ENCODE assay signal across 9 mouse cellular contexts in genomic region chr1:138085810-138086209, GRCm38 (mm10).
A peak's percentile ranks its signal among the peaks of the same experiment; 100 is the strongest.
DNase-seq lines count a peak whose midpoint lies in the region; ATAC-seq lines count a peak whose summit lies in the region.
"Had no signal": no experiment of that assay in that cellular context is flagged by ENCODE, and none has a peak within 500 bp of the region (broad histone marks: within the 10 kb centered on the region; RNA-seq: fewer than 3 reads in every experiment).

No protein-coding gene starts in this region.

- H3K4me2 ChIP-seq in forebrain, embryonic 15.5 days (replicated peaks) = no peak overlapping the region
- H3K4me2 ChIP-seq in hindbrain, embryonic 15.5 days = no peak overlapping the region
- H3K4me2 ChIP-seq: heart, embryonic 15.5 days had no signal

- no peak overlapping the region for H3K27ac ChIP-seq in forebrain, embryonic 10.5 days
- H3K27ac ChIP-seq in forebrain, embryonic 15.5 days (replicated peaks) = no peak overlapping the region
- H3K27ac ChIP-seq in hindbrain, embryonic 15.5 days (replicated peaks) = no peak overlapping the region
- H3K27ac ChIP-seq: heart, embryonic 15.5 days had no signal

- no peak overlapping the region for H3K9ac ChIP-seq in forebrain, embryonic 15.5 days (replicated peaks)
- H3K9ac ChIP-seq in hindbrain, embryonic 15.5 days = no peak overlapping the region
- H3K9ac ChIP-seq: heart, embryonic 15.5 days had no signal

- H3K9me3 ChIP-seq in forebrain, embryonic 10.5 days = no peaks in the 10 kb centered on the region
- H3K9me3 ChIP-seq in forebrain, embryonic 15.5 days = no peaks in the 10 kb centered on the region
- no peaks in the 10 kb centered on the region for H3K9me3 ChIP-seq in hindbrain, embryonic 15.5 days
- H3K9me3 ChIP-seq: heart, embryonic 15.5 days had no signal

- no peaks in the 10 kb centered on the region for H3K4me1 ChIP-seq in forebrain, embryonic 10.5 days
- H3K4me1 ChIP-seq in forebrain, embryonic 15.5 days = no peaks in the 10 kb centered on the region
- H3K4me1 ChIP-seq in hindbrain, embryonic 15.5 days (replicated peaks) = no peaks in the 10 kb centered on the region
- H3K4me1 ChIP-seq: heart, embryonic 15.5 days had no signal

- H3K4me3 ChIP-seq in forebrain, embryonic 10.5 days = no peak overlapping the region
- H3K4me3 ChIP-seq in forebrain, embryonic 15.5 days = no peak overlapping the region
- no peak overlapping the region for H3K4me3 ChIP-seq in hindbrain, embryonic 15.5 days
- H3K4me3 ChIP-seq: heart, embryonic 15.5 days had no signal

- WGBS in forebrain, embryonic 10.5 days = 19% methylated on average over 1 of the region's 1 CpGs
- WGBS in forebrain, embryonic 15.5 days = 2% methylated on average over 1 of the region's 1 CpGs
- WGBS in hindbrain, embryonic 15.5 days = 3% methylated on average over 1 of the region's 1 CpGs

- peak; percentile 34 for DNase-seq in forebrain, embryonic 10.5 days (ENCODE audit: extremely low spot score, low spot score)
- peak; percentile 67 for DNase-seq in lung, postnatal 10 days
- DNase-seq in lung, postnatal 25 days (ENCODE audit: low spot score) = no peak
- peak; percentile 49 for DNase-seq in brain, adult 2 months (ENCODE audit: low read depth, low spot score)
- no peak for DNase-seq in urinary bladder, postnatal 36 days (ENCODE audit: low spot score in 2 of 2)

- no peaks in the 10 kb centered on the region for H3K36me3 ChIP-seq in forebrain, embryonic 10.5 days (replicated peaks)
- H3K36me3 ChIP-seq in forebrain, embryonic 15.5 days = no peaks in the 10 kb centered on the region
- no peaks in the 10 kb centered on the region for H3K36me3 ChIP-seq in hindbrain, embryonic 15.5 days
- H3K36me3 ChIP-seq: heart, embryonic 15.5 days had no signal

- no peak for ATAC-seq in forebrain, embryonic 15.5 days (replicated peaks)
- peak; percentile 66; the same call in 1 of the 2 replicates for ATAC-seq in hindbrain, embryonic 15.5 days (ENCODE audit: low FRiP score, low read depth)
- ATAC-seq in megakaryocyte-erythroid progenitor cell, adult 5-6 weeks (replicated peaks; ENCODE audit: low FRiP score, low TSS enrichment, poor library complexity, severe bottlenecking) = peak; percentile 96

- no peaks in the 10 kb centered on the region for H3K27me3 ChIP-seq in forebrain, embryonic 10.5 days (ENCODE audit: poor library complexity, severe bottlenecking)
- H3K27me3 ChIP-seq in forebrain, embryonic 15.5 days = no peaks in the 10 kb centered on the region
- H3K27me3 ChIP-seq in hindbrain, embryonic 15.5 days = no peaks in the 10 kb centered on the region
- H3K27me3 ChIP-seq: heart, embryonic 15.5 days had no signal

Comparison
In these comparisons a context has a peak if more than half of its experiments do, and no peak if none do; other contexts are left out.
1. DNase-seq: peak in forebrain, embryonic 10.5 days (single experiment), lung, postnatal 10 days (single experiment) and brain, adult 2 months (single experiment); none in lung, postnatal 25 days (single experiment) and urinary bladder, postnatal 36 days (0 of 2).